Mouse (Mus musculus) neural tube, embryonic 11.5 days (tissue): ENCODE data around the gene Cyp4f15. TPM values are rescaled to one million over a fixed set of nuclear protein-coding genes. Genes with fewer than 3 reads are reported as not detected.
A peak's percentile ranks its signal among the peaks of the same experiment; 100 is the strongest.
"Not testable (repeated sequence)": the region's sequence is repeated elsewhere in the genome, so short reads cannot be mapped to it uniquely, and the experiment has no call there.

Experiments used
- ATAC-seq: fragments of 200-750 bp; cut with Nextera tagmentation; 2 replicates; pipeline ENCODE4 v1.8.0; 2017; ENCODE audit warnings: moderate number of reproducible peaks, mild to moderate bottlenecking, moderate TSS enrichment, moderate library complexity; ENCODE audit not compliant: insufficient read depth, low FRiP score, low TSS enrichment
- DNase-seq: peaks from one replicate; pipeline ENCODE4 v3.0.0-alpha.2; 2015; ENCODE audit warnings: low spot score
- H3K27ac ChIP-seq: fragments of 300-500 bp; sonication (generic); 2 replicates; pipeline ENCODE4 v1.5.1; 2014; ENCODE audit warnings: low read depth, mild to moderate bottlenecking, low read length
- H3K27me3 ChIP-seq: fragments of 300-500 bp; sonication (generic); 2 replicates; pipeline ENCODE4 v1.6.1; 2014; ENCODE audit warnings: mild to moderate bottlenecking, low read length, mixed read lengths; ENCODE audit not compliant: control insufficient read depth, insufficient read depth
- H3K36me3 ChIP-seq: fragments of 300-500 bp; sonication (generic); 2 replicates; pipeline ENCODE4 v1.6.1; 2014; ENCODE audit warnings: mild to moderate bottlenecking, low read length, moderate library complexity, mixed read lengths; ENCODE audit not compliant: control insufficient read depth, insufficient read depth
- H3K4me1 ChIP-seq: fragments of 300-500 bp; sonication (generic); 2 replicates; pipeline ENCODE4 v1.6.1; 2014; ENCODE audit warnings: low read length, mixed read lengths; ENCODE audit not compliant: control insufficient read depth, insufficient read depth
- H3K4me2 ChIP-seq: fragments of 300-500 bp; sonication (generic); 2 replicates; pipeline ENCODE4 v1.6.1; 2014; ENCODE audit warnings: low read depth, mild to moderate bottlenecking, moderate library complexity
- H3K4me3 ChIP-seq: fragments of 300-500 bp; sonication (generic); 2 replicates; pipeline ENCODE4 v1.5.1; 2014; ENCODE audit warnings: low read depth, low read length
- H3K9ac ChIP-seq: fragments of 300-500 bp; sonication (generic); 2 replicates; pipeline ENCODE4 v1.6.1; 2014; ENCODE audit warnings: mild to moderate bottlenecking, low read length
- H3K9me3 ChIP-seq: fragments of 300-500 bp; sonication (generic); 2 replicates; pipeline ENCODE4 v1.6.1; 2016; ENCODE audit warnings: low read length; ENCODE audit not compliant: control insufficient read depth
- WGBS: fragments of 180-500 bp; shearing (Covaris S2); extraction: QIAGEN DNeasy Blood & Tissue Kit; methylation state at CpG from one replicate; pipeline ENCODE4 v1.1.7; 2014; 5-methylcytosine and 5-hydroxymethylcytosine counted together
- polyA plus RNA-seq: library from polyadenylated mRNA; unstranded; fragments of >200 nt; fragmentation: Nextera tagmentation; extraction: Ambion mirVana; gene quantifications from 2 replicates; pipeline ENCODE4 v1.2.1, GENCODE M21; 2014

Cyp4f15 gene
- polyA plus RNA-seq, 1 experiment from 2014 or later, result 0.77 TPM

GRCm38 (mm10) chr17:32676040-32676635 is 9.3 kb upstream of the Cyp4f15 start:
- Histone ChIP-seq H3K27me3 (no peaks in the 10 kb centered on the region), H3K4me3 (no peak overlapping the region), H3K9ac (no peak overlapping the region), H3K4me1 (no peaks in the 10 kb centered on the region), H3K27ac (no peak overlapping the region), H3K36me3 (no peaks in the 10 kb centered on the region), H3K9me3 (no peaks in the 10 kb centered on the region), H3K4me2 (no peak overlapping the region)
- DNase-seq (peak; percentile 24), ATAC-seq (no peak)
- WGBS, result 41% methylated on average over 21 of the region's 21 CpGs

DNA sequence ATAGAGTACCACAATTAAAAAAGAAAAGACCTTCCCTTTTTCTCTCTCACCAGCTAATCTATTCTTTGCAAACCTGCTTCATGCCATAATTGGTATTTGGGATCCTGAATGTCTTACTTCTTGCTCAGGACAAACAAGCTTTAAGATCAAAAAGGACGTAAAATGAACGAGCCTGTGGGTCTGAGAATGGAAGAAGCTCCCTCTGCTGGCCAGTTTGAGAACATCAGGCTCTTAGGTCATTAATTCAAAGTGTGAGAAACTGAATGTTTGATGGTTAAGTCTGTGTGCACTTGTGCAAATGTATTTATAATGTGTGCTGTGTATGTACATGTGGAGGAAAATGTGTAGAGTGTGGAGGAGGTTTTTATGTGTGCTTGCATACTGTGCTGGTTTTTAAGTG is 5.0 kb upstream of the Cyp4f15 start:
- DNase-seq, result peak; percentile 45
- ATAC-seq, result no peak
- Histone ChIP-seq H3K27ac (no peak overlapping the region), H3K9me3 (no peaks in the 10 kb centered on the region), H3K27me3 (no peaks in the 10 kb centered on the region), H3K4me1 (peaks cover 1% of the 10 kb centered on the region; the same call in 1 of the 2 replicates), H3K4me3 (no peak overlapping the region), H3K36me3 (no peaks in the 10 kb centered on the region), H3K9ac (no peak overlapping the region), H3K4me2 (no peak overlapping the region)
- 23% methylated on average over 2 of the region's 2 CpGs for WGBS

DNA sequence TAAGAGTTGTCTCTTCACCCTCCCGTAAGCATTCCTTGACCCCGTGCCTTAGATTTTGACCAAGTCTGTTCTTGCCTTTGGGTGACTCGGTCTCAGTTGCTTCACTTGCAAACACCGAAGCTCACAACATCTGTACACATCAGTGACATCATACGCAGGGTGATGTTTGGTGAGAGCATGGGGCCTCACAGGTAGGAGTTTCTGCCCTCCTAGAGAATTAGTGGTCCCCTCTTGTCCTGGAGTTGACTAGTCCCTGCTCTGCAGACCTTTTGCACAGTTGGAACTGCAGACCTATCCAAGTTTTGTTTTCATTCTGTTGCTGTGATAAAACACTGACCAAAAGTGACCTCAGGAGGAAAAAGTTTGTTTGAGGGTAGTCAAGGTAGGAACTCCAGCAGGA is 1.3 kb downstream of the Cyp4f15 start:
- ATAC-seq, result no peak
- no peak overlapping the region for H3K9ac ChIP-seq
- H3K4me3 ChIP-seq, result no peak overlapping the region
- no peaks in the 10 kb centered on the region for H3K9me3 ChIP-seq
- H3K4me2 ChIP-seq, result no peak overlapping the region
- 87% methylated on average over 5 of the region's 5 CpGs for WGBS
- no peak for DNase-seq
- peaks cover 3% of the 10 kb centered on the region for H3K4me1 ChIP-seq
- H3K27ac ChIP-seq, result no peak overlapping the region
- no peaks in the 10 kb centered on the region for H3K36me3 ChIP-seq
- no peaks in the 10 kb centered on the region for H3K27me3 ChIP-seq

DNA sequence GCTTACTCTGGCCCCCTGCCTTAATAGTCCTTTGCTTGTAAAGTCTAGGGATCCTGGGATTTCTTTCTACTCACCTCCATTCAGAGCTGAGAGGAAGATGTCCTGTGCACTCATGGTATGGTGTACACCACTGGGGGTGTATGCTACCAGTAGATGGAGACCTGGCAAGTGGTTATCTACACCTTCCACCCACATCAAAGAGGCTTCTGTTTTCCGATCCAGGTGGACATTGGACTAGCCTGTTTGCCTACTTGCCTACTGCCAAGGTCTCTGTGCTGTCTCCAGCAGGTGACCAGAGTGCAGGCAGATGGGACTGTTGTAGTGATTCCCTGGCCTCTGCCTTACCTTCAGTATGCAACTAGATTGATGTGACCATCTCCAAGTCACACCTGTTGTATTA is 5.5 kb downstream of the Cyp4f15 start:
- no peak overlapping the region for H3K4me2 ChIP-seq
- DNase-seq (no peak), ATAC-seq (no peak)
- H3K27me3 ChIP-seq, result no peaks in the 10 kb centered on the region
- 96% methylated on average over 1 of the region's 1 CpGs for WGBS
- H3K4me3 ChIP-seq, result no peak overlapping the region
- H3K4me1 ChIP-seq, result no peaks in the 10 kb centered on the region; the same call in 1 of the 2 replicates
- H3K9ac ChIP-seq, result no peak overlapping the region
- H3K36me3 ChIP-seq, result no peaks in the 10 kb centered on the region
- no peak overlapping the region for H3K27ac ChIP-seq
- H3K9me3 ChIP-seq, result no peaks in the 10 kb centered on the region

DNA sequence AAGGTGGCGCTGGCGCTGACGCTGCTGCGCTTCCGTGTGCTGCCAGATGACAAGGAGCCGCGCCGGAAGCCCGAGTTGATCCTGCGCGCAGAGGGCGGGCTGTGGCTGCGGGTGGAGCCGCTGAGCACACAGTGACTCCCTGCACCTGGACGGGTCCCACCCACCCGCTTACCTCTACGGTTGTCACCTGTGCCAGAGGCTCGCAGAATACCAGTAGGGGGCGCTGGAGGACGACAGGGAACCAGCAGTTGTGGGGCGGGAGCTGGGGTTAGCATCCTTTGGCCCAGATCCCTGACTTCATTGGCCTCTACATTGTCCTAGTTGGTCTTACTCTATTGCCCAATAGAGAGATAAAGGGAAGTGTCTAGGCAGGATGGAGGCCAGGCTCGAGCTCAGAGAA is 17.4 kb downstream of the Cyp4f15 start:
- 52% methylated on average over 22 of the region's 22 CpGs for WGBS
- no peaks in the 10 kb centered on the region for H3K27me3 ChIP-seq
- H3K27ac ChIP-seq, result no peak overlapping the region
- H3K4me3 ChIP-seq, result no peak overlapping the region
- no peak for ATAC-seq
- no peak for DNase-seq
- H3K9ac ChIP-seq, result no peak overlapping the region
- no peaks in the 10 kb centered on the region for H3K4me1 ChIP-seq
- H3K36me3 ChIP-seq, result no peaks in the 10 kb centered on the region
- H3K4me2 ChIP-seq, result no peak overlapping the region
- H3K9me3 ChIP-seq, result no peaks in the 10 kb centered on the region

- not testable (repeated sequence) for ATAC-seq, H3K9me3 ChIP-seq
Observed at GRCm38 (mm10) chr17:32710541-32710940, 25.1 kb downstream of the Cyp4f15 start.

GRCm38 (mm10) chr17:32722151-32722550 is 36.7 kb downstream of the Cyp4f15 start:
- H3K9me3 ChIP-seq, ATAC-seq, H3K4me1 ChIP-seq, DNase-seq, H3K27me3 ChIP-seq, H3K4me2 ChIP-seq, H3K4me3 ChIP-seq, H3K27ac ChIP-seq, H3K9ac ChIP-seq, H3K36me3 ChIP-seq: not testable (repeated sequence)
- WGBS, result 95% methylated on average over 1 of the region's 1 CpGs

More at GRCm38 (mm10) chr17:32710541-32710940, 25.1 kb downstream of the Cyp4f15 start:
- not testable (repeated sequence) for H3K4me1 ChIP-seq, H3K9ac ChIP-seq, H3K27ac ChIP-seq, H3K27me3 ChIP-seq, H3K4me3 ChIP-seq, H3K36me3 ChIP-seq, H3K4me2 ChIP-seq, DNase-seq

- Histone ChIP-seq H3K27me3 (no peaks in the 10 kb centered on the region), H3K36me3 (no peaks in the 10 kb centered on the region), H3K4me1 (no peaks in the 10 kb centered on the region), H3K4me2 (no peak overlapping the region), H3K4me3 (no peak overlapping the region), H3K9me3 (no peaks in the 10 kb centered on the region), H3K27ac (no peak overlapping the region), H3K9ac (no peak overlapping the region)
- DNase-seq, result no peak
- no peak for ATAC-seq
- 86% methylated on average over 7 of the region's 7 CpGs for WGBS
Observed at GRCm38 (mm10) chr17:32722771-32723170, 37.3 kb downstream of the Cyp4f15 start.

DNA sequence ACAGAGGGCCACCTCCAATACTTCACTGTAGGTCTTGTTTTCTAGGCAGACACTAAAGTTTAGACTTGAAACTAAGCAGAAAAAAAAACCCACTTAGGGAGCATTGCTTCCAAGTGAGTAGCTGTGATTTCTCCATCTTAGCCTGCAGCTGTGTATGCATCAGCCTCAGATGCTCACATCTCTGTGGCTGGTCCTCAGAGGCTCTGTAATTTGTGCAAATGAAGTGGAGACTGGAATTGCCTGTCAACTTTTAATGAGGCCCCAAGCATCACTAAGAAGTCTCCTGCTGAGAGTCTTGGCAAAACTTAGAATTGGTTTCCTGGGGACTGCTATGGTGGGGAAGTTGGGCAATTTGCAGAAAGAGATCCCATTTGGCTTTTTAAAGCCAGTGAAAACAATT is 40.9 kb downstream of the Cyp4f15 start:
- not testable (repeated sequence) for ATAC-seq, DNase-seq

More for the DNA sequence above, 40.9 kb downstream of the Cyp4f15 start:
- H3K9me3 ChIP-seq, H3K36me3 ChIP-seq, H3K27ac ChIP-seq, H3K9ac ChIP-seq, H3K4me2 ChIP-seq, H3K4me1 ChIP-seq, H3K27me3 ChIP-seq, H3K4me3 ChIP-seq: not testable (repeated sequence)
